Mouse (Mus musculus) adrenal gland, adult 18-20 months (tissue): ENCODE measurements around the gene Vangl1. TPM values are rescaled to one million over a fixed set of nuclear protein-coding genes. Genes with fewer than 3 reads are reported as not detected.

Experiments used
- total RNA-seq, 2 experiments: library from RNA; stranded (reverse); gene quantifications; 1 replicate in 1 of 2; 2 replicates in 1 of 2; pipeline ENCODE4 v1.2.3; 2021

Vangl1 gene
- total RNA-seq, 2 experiments from 2014 or later: 20.7 to 28.0 TPM

Other genes with a start within 250 kb of the Vangl1 start
- not detected for gene Nhlh2, start 194.6 kb downstream of the Vangl1 start, total RNA-seq
- gene Casq2, start 118.3 kb downstream of the Vangl1 start, total RNA-seq: 1 to 10 TPM in 1 of 2 experiments, under 1 TPM in 1; 0.96 to 1.9 TPM